Mouse (Mus musculus): Measurements from ENCODE around the gene A030003K21Rik.
"Not testable (repeated sequence)": the region's sequence is repeated elsewhere in the genome, so short reads cannot be mapped to it uniquely, and the experiment has no call there.

Gene A030003K21Rik

GRCm38 (mm10) chr1:82943295-82943694 lies at the start of gene A030003K21Rik:
Gene A030003K21Rik (minus strand): TSS chr1:82943388.
- in situ Hi-C loops (cut with MboI, MseI) = not testable (repeated sequence)

- in situ Hi-C loops (cut with MboI, MseI) = no loop called here
Observed at GRCm38 (mm10) chr1:82992093-82992492, 48.9 kb upstream of the A030003K21Rik start.

- in situ Hi-C loops (cut with MboI, MseI) = no loop called here
Observed at GRCm38 (mm10) chr1:82991596-82991995, 48.4 kb upstream of the A030003K21Rik start.

- in situ Hi-C loops (cut with MboI, MseI) = no loop called here
Observed at GRCm38 (mm10) chr1:82991062-82991461, 47.9 kb upstream of the A030003K21Rik start.

- in situ Hi-C loops (cut with MboI, MseI) = no loop called here
Observed at GRCm38 (mm10) chr1:82987530-82988198, 44.5 kb upstream of the A030003K21Rik start.

- in situ Hi-C loops (cut with MboI, MseI) = no loop called here
Observed at GRCm38 (mm10) chr1:82986738-82987137, 43.5 kb upstream of the A030003K21Rik start.

GRCm38 (mm10) chr1:82977840-82978239 lies 34.7 kb upstream of the A030003K21Rik start:
- in situ Hi-C loops (cut with MboI, MseI) = loop anchor here (10.0 kb wide), 1 partner anchor 193 kb away; no protein-coding TSS in a partner anchor

- in situ Hi-C loops (cut with MboI, MseI) = loop anchor here (10.0 kb wide), 1 partner anchor 191 kb away; no protein-coding TSS in a partner anchor
Observed at GRCm38 (mm10) chr1:82975750-82976149, 32.6 kb upstream of the A030003K21Rik start.

- in situ Hi-C loops (cut with MboI, MseI) = loop anchor here (10.0 kb wide), 1 partner anchor 190 kb away; no protein-coding TSS in a partner anchor
Observed at GRCm38 (mm10) chr1:82974342-82974741, 31.2 kb upstream of the A030003K21Rik start.

- in situ Hi-C loops (cut with MboI, MseI) = loop anchor here (10.0 kb wide), 1 partner anchor 189 kb away; no protein-coding TSS in a partner anchor
Observed at GRCm38 (mm10) chr1:82973901-82974300, 30.7 kb upstream of the A030003K21Rik start.

- in situ Hi-C loops (cut with MboI, MseI) = loop anchor here (10.0 kb wide), 1 partner anchor 188 kb away; no protein-coding TSS in a partner anchor
Observed at GRCm38 (mm10) chr1:82973244-82973643, 30.1 kb upstream of the A030003K21Rik start.

GRCm38 (mm10) chr1:82972046-82972445 lies 28.9 kb upstream of the A030003K21Rik start:
- in situ Hi-C loops (cut with MboI, MseI) = loop anchor here (10.0 kb wide), 1 partner anchor 187 kb away; no protein-coding TSS in a partner anchor

- in situ Hi-C loops (cut with MboI, MseI) = loop anchor here (10.0 kb wide), 1 partner anchor 62 kb away; no protein-coding TSS in a partner anchor
Observed at GRCm38 (mm10) chr1:82966413-82966812, 23.2 kb upstream of the A030003K21Rik start.

- in situ Hi-C loops (cut with MboI, MseI) = loop anchor here (10.0 kb wide), 1 partner anchor 55 kb away; no protein-coding TSS in a partner anchor
Observed at GRCm38 (mm10) chr1:82959870-82960385, 16.7 kb upstream of the A030003K21Rik start, which contains the start of gene Gm47955. Gene Gm47955 (plus strand): TSS chr1:82960286.

- in situ Hi-C loops (cut with MboI, MseI) = not testable (repeated sequence)
Observed at GRCm38 (mm10) chr1:82955913-82956312, 12.7 kb upstream of the A030003K21Rik start, which contains the start of gene Gm7544. Gene Gm7544 (minus strand): TSS chr1:82956013.

GRCm38 (mm10) chr1:82948601-82949000 lies 5.4 kb upstream of the A030003K21Rik start:
- in situ Hi-C loops (cut with MboI, MseI) = no loop called here

GRCm38 (mm10) chr1:82946029-82946428 lies 2.8 kb upstream of the A030003K21Rik start:
- in situ Hi-C loops (cut with MboI, MseI) = not testable (repeated sequence)

GRCm38 (mm10) chr1:82942505-82942904 lies 683 bp downstream of the A030003K21Rik start:
- in situ Hi-C loops (cut with MboI, MseI) = not testable (repeated sequence)

- in situ Hi-C loops (cut with MboI, MseI) = no loop called here
Observed at GRCm38 (mm10) chr1:82938666-82939065, 4.5 kb downstream of the A030003K21Rik start.

GRCm38 (mm10) chr1:82931326-82931725 lies 11.9 kb downstream of the A030003K21Rik start, which contains the start of gene Gm6217:
Gene Gm6217 (minus strand): TSS chr1:82931399.
- in situ Hi-C loops (cut with MboI, MseI) = not testable (repeated sequence)

GRCm38 (mm10) chr1:82930558-82930957 lies 12.6 kb downstream of the A030003K21Rik start:
- in situ Hi-C loops (cut with MboI, MseI) = not testable (repeated sequence)

- in situ Hi-C loops (cut with MboI, MseI) = loop anchor here (10.0 kb wide), 1 partner anchor 1390 kb away; no protein-coding TSS in a partner anchor
Observed at GRCm38 (mm10) chr1:82924650-82925049, 18.5 kb downstream of the A030003K21Rik start, which contains the start of gene A030014E15Rik. Gene A030014E15Rik (plus strand): TSS chr1:82924917.

Data from T-helper 1 cell (primary cell).